Mouse (Mus musculus) Patski (cell line): ENCODE data around the gene Phlpp2. TPM values are rescaled to one million over a fixed set of nuclear protein-coding genes. Genes with fewer than 3 reads are reported as not detected.
A peak's percentile ranks its signal among the peaks of the same experiment; 100 is the strongest.

Experiments used
- ATAC-seq: fragments of 100-300 bp; one replicate; pipeline ENCODE4 v1.8.0; 2021
- CTCF ChIA-PET: fragments of 350-600 bp; sonication (Branson Sonifier 250); formaldehyde crosslinking; loops from one replicate; lab custom pipeline; 2022; ENCODE audit warnings: inconsistent platforms; lab: Charles Lee
- POLR2A ChIA-PET: fragments of 350-600 bp; sonication (Branson Sonifier 250); formaldehyde crosslinking; loops from one replicate; lab custom pipeline; 2022; ENCODE audit warnings: antibody characterized with exemption, inconsistent platforms; lab: Charles Lee
- DNase-seq: peaks from one replicate; pipeline ENCODE4 v3.0.0-alpha.2; 2011; ENCODE audit warnings: low read depth, low spot score
- H3K27me3 ChIP-seq: fragments of 371-371 bp; one replicate; pipeline ENCODE4 v1.5.1; 2021
- CTCF ChIP-seq: fragments of 100-300 bp; IDR thresholded peaks from one replicate; pipeline ENCODE4 v1.5.1; 2021
- in situ Hi-C: fragments of 300-500 bp; cut with MboI; formaldehyde crosslinking; loops from 3 replicates; pipeline ENCODE4 v1.11.1; 2018; ENCODE audit warnings: low pct_unique_long_range_greater_than_20kb, mixed read lengths
- polyA plus RNA-seq: library from polyadenylated mRNA; unstranded; gene quantifications from one replicate; pipeline ENCODE4 v1.2.3, GENCODE M21; 2021

Phlpp2 gene
- polyA plus RNA-seq, 1 experiment from 2014 or later: 11.1 TPM

GRCm38 (mm10) chr8:109961693-109962367, 93.5 kb downstream of the Phlpp2 start, which contains the start of gene Marveld3:
Gene Marveld3, minus strand, starts transcription at chr8:109962203.
- DNase-seq: no peak

GRCm38 (mm10) chr8:109962896-109963295, 94.6 kb downstream of the Phlpp2 start:
- ATAC-seq: no peak
- ChIA-PET CTCF (interaction anchor here (1.4 to 5.0 kb wide), 5 partner anchors 7 to 119 kb away, joined by 4 to 19 read pairs (median 5); no protein-coding TSS in a partner anchor), POLR2A (no interaction called here)
- no peak for DNase-seq
- no peaks in the 10 kb centered on the region for H3K27me3 ChIP-seq
- in situ Hi-C loops: no loop called here
- TF ChIP-seq CTCF: no peak

More at GRCm38 (mm10) chr8:109961693-109962367, 93.5 kb downstream of the Phlpp2 start, which contains the start of gene Marveld3:
- ATAC-seq: peak; percentile 19
- CTCF ChIA-PET: interaction anchor here (1.0 to 5.0 kb wide), 6 partner anchors 8 to 120 kb away, joined by 3 to 19 read pairs (median 5); no protein-coding TSS in a partner anchor
- peak; percentile 92 for TF ChIP-seq CTCF
- H3K27me3 ChIP-seq: no peaks in the 10 kb centered on the region
- POLR2A ChIA-PET: interaction anchor here (0.6 to 1.5 kb wide), 2 partner anchors 42 to 109 kb away, joined by 4 read pairs; no protein-coding TSS in a partner anchor
- in situ Hi-C loops: no loop called here

GRCm38 (mm10) chr8:109963421-109963820, 95.1 kb downstream of the Phlpp2 start:
- DNase-seq: no peak
- in situ Hi-C loops: no loop called here
- ChIA-PET CTCF (interaction anchor here (1.5 to 5.0 kb wide), 4 partner anchors 7 to 29 kb away, joined by 3 to 19 read pairs (median 5); no protein-coding TSS in a partner anchor), POLR2A (interaction anchor here (1.2 kb wide), 1 partner anchor 43 kb away, joined by 3 read pairs; no protein-coding TSS in a partner anchor)
- no peaks in the 10 kb centered on the region for H3K27me3 ChIP-seq
- TF ChIP-seq CTCF: no peak
- no peak for ATAC-seq

GRCm38 (mm10) chr8:109964106-109964505, 95.8 kb downstream of the Phlpp2 start:
- TF ChIP-seq CTCF: no peak
- ChIA-PET POLR2A (interaction anchor here (1.2 kb wide), 1 partner anchor 44 kb away, joined by 3 read pairs; no protein-coding TSS in a partner anchor), CTCF (interaction anchor here (1.5 to 5.0 kb wide), 2 partner anchors 6 to 13 kb away, joined by 3 to 19 read pairs; no protein-coding TSS in a partner anchor)
- H3K27me3 ChIP-seq: no peaks in the 10 kb centered on the region
- ATAC-seq (no peak), DNase-seq (no peak)
- in situ Hi-C loops: no loop called here

DNA sequence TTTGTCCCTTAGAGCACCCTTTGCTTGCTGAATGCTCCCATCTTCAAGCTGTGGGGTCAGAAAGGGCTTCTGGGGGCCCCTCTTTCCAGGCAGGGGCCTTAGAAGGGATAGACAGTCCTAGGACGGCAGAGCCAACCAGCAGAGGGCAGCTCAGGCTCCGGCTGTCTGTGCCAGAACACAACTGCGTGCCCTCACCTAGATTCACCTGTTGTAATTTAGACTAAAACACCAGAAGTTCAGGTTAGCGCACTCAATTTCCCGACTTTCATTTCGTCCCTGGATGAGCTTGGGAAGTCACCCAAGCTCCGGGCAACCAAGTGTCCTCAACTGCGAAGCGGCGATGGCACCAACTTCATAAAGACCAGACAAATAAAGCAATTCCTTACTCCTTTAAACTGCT, 100.5 kb downstream of the Phlpp2 start:
- POLR2A ChIA-PET: no interaction called here

GRCm38 (mm10) chr8:109970323-109970722, 102.0 kb downstream of the Phlpp2 start:
- ATAC-seq (no peak), DNase-seq (no peak)
- peak; percentile 70 for TF ChIP-seq CTCF
- POLR2A ChIA-PET: no interaction called here
- in situ Hi-C loops: loop anchor here (5.0 kb wide), 1 partner anchor 97 kb away; no protein-coding TSS in a partner anchor
- CTCF ChIA-PET: interaction anchor here (1.0 to 3.8 kb wide), 6 partner anchors 9 to 115 kb away, joined by 3 to 22 read pairs (median 5); partner anchors contain the start of gene Marveld3
- peaks cover 4% of the 10 kb centered on the region for H3K27me3 ChIP-seq

More for the DNA sequence above, 100.5 kb downstream of the Phlpp2 start:
- ATAC-seq: no peak
- DNase-seq: no peak
- H3K27me3 ChIP-seq: peaks cover 4% of the 10 kb centered on the region
- TF ChIP-seq CTCF: peak; percentile 10
- in situ Hi-C loops: no loop called here
- CTCF ChIA-PET: interaction anchor here (2.8 to 3.8 kb wide), 2 partner anchors 7 to 33 kb away, joined by 19 to 22 read pairs; partner anchors contain the start of gene Marveld3

- TF ChIP-seq CTCF: no peak
- POLR2A ChIA-PET: no interaction called here
- CTCF ChIA-PET: interaction anchor here (1.1 to 3.8 kb wide), 3 partner anchors 18 to 98 kb away, joined by 3 to 22 read pairs (median 5); no protein-coding TSS in a partner anchor
- DNase-seq (no peak), ATAC-seq (no peak)
- in situ Hi-C loops: loop anchor here (5.0 kb wide), 1 partner anchor 94 kb away; no protein-coding TSS in a partner anchor
- H3K27me3 ChIP-seq: peaks cover 4% of the 10 kb centered on the region
Observed at GRCm38 (mm10) chr8:109972901-109973300, 104.6 kb downstream of the Phlpp2 start.

- in situ Hi-C loops: no loop called here
- ChIA-PET POLR2A (no interaction called here), CTCF (no interaction called here)
- peaks cover 4% of the 10 kb centered on the region for H3K27me3 ChIP-seq
- no peak for TF ChIP-seq CTCF
- ATAC-seq: no peak
- no peak for DNase-seq
Observed at GRCm38 (mm10) chr8:109979339-109979738, 111.0 kb downstream of the Phlpp2 start.

GRCm38 (mm10) chr8:109982386-109983105, 114.2 kb downstream of the Phlpp2 start:
- in situ Hi-C loops: no loop called here
- CTCF ChIA-PET: no interaction called here
- POLR2A ChIA-PET: no interaction called here
- DNase-seq (no peak), ATAC-seq (no peak)
- TF ChIP-seq CTCF: no peak
- H3K27me3 ChIP-seq: peaks cover 10% of the 10 kb centered on the region

DNA sequence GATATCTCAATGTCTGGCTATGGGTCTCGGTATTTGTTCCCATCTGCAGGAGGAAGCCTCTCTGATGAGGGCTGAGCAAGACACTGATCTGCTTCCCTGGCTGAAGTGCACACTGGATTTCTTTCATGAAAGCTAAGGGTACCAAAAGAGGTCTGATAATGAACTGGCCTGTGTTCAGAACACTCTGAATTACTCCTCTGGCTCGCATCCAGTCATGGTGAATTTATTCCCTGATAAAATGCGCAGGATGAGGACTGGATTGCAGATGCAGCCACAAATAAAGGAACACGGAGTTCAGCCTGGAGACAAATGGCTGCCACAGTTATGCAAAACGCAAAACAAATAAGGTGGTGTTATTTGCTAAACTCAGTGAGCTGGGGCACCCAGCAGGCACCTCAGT, 115.6 kb downstream of the Phlpp2 start:
- POLR2A ChIA-PET: no interaction called here
- ATAC-seq (no peak), DNase-seq (no peak)
- CTCF ChIA-PET: no interaction called here
- no peak for TF ChIP-seq CTCF
- in situ Hi-C loops: no loop called here
- peaks cover 10% of the 10 kb centered on the region for H3K27me3 ChIP-seq
